Mouse (Mus musculus): ENCODE measurements around the gene Zfp346. TPM values are rescaled to one million over a fixed set of nuclear protein-coding genes. Genes with fewer than 3 reads are reported as not detected.

The Zfp346 gene
- total and polyA plus RNA-seq, 3 experiments, result 11.3 to 18.6 (median 12.4) TPM

GRCm38 (mm10) chr13:55165831-55166339, 60.8 kb downstream of the Zfp346 start:
- Histone ChIP-seq H3K79me2 (replicated peaks; ENCODE audit: control insufficient read depth, extremely low read depth, insufficient read depth, poor library complexity, severe bottlenecking) (no peaks in the 10 kb centered on the region), H3K36me3 (replicated peaks in 1 of 2; ENCODE audit: control insufficient read depth in 1 of 2, insufficient read depth in 1 of 2, low read length in 1 of 2) (no peaks in the 10 kb centered on the region), H3K4me2 (ENCODE audit: insufficient read depth, low read depth, poor library complexity, severe bottlenecking) (no peak overlapping the region), H3K4me3 (replicated peaks in 1 of 3; ENCODE audit: low read depth in 2 of 3, low read length in 2 of 3, poor library complexity in 1 of 3) (no peak overlapping the region), H3K9ac (ENCODE audit: insufficient read depth, low read depth) (no peak overlapping the region), H3K27me3 (replicated peaks) (no peaks in the 10 kb centered on the region), H3K4me1 (ENCODE audit: control insufficient read depth in 1 of 2, insufficient read depth in 2 of 2) (0 out of 4 replicates have a peak, but pooled peaks cover 0 to 7% of the 10 kb centered on the region in 2 experiments), H3K9me3 (replicated peaks; ENCODE audit: low read length) (peaks cover 2% of the 10 kb centered on the region), H3K27ac (ENCODE audit: insufficient read depth, low read depth) (no peak overlapping the region)
- in situ Hi-C loops (cut with MboI; ENCODE audit: low pct_ligation_motif_present, low pct_unique_long_range_greater_than_20kb, low sequenced_read_pairs), result no loop called here
- no peak for DNase-seq (ENCODE audit: extremely low read depth)
- dilution Hi-C loops (cut with MboI; ENCODE audit: extremely low pct_ligation_motif_present, extremely low pct_unique_long_range_greater_than_20kb, low sequenced_read_pairs), result no loop called here
- TF ChIP-seq ETS1 (conservative IDR thresholded peaks at IDR 0.05; ENCODE audit: low read depth, low read length), result no peak

- dilution Hi-C loops (cut with MboI; ENCODE audit: extremely low pct_ligation_motif_present, extremely low pct_unique_long_range_greater_than_20kb, low sequenced_read_pairs), result no loop called here
- no peak overlapping the region for H3K27ac ChIP-seq (ENCODE audit: insufficient read depth, low read depth)
- H3K4me3 ChIP-seq (replicated peaks in 1 of 3; ENCODE audit: low read depth in 2 of 3, low read length in 2 of 3, poor library complexity in 1 of 3), result no peak overlapping the region
- in situ Hi-C loops (cut with MboI; ENCODE audit: low pct_ligation_motif_present, low pct_unique_long_range_greater_than_20kb, low sequenced_read_pairs), result no loop called here
- no peak overlapping the region for H3K4me2 ChIP-seq (ENCODE audit: insufficient read depth, low read depth, poor library complexity, severe bottlenecking)
- H3K79me2 ChIP-seq (replicated peaks; ENCODE audit: control insufficient read depth, extremely low read depth, insufficient read depth, poor library complexity, severe bottlenecking), result no peaks in the 10 kb centered on the region
- no peak overlapping the region for H3K9ac ChIP-seq (ENCODE audit: insufficient read depth, low read depth)
- peaks cover 6 to 12% of the 10 kb centered on the region in 2 experiments for H3K4me1 ChIP-seq (ENCODE audit: control insufficient read depth in 1 of 2, insufficient read depth in 2 of 2)
- H3K36me3 ChIP-seq (replicated peaks in 1 of 2; ENCODE audit: control insufficient read depth in 1 of 2, insufficient read depth in 1 of 2, low read length in 1 of 2), result no peaks in the 10 kb centered on the region
- no peaks in the 10 kb centered on the region for H3K27me3 ChIP-seq (replicated peaks)
- DNase-seq (ENCODE audit: extremely low read depth), result no peak
- TF ChIP-seq BHLHE40 (IDR thresholded peaks at IDR 0.05; ENCODE audit: low read depth, low read length) (no peak), KAT2A (IDR thresholded peaks at IDR 0.05; ENCODE audit: insufficient replicate concordance, low read length) (no peak), RAD21 (IDR thresholded peaks at IDR 0.05; ENCODE audit: low read depth, low read length) (no peak), ZKSCAN1 (IDR thresholded peaks at IDR 0.05; ENCODE audit: borderline replicate concordance, low read depth, low read length) (no peak), POLR2A (IDR thresholded peaks at IDR 0.05; ENCODE audit: low read depth, low read length) (no peak), NRF1 (IDR thresholded peaks at IDR 0.05; ENCODE audit: low read depth, low read length) (no peak), POLR2AphosphoS2 (IDR thresholded peaks at IDR 0.05; ENCODE audit: low read depth, low read length) (no peak), TBP (conservative IDR thresholded peaks at IDR 0.05; ENCODE audit: low read depth, low read length) (no peak), CHD2 (IDR thresholded peaks at IDR 0.05; ENCODE audit: low read length) (no peak), SMC3 (IDR thresholded peaks at IDR 0.05; ENCODE audit: low read depth, low read length) (no peak), CTCF (conservative IDR thresholded peaks at IDR 0.05 in 1 of 2, IDR thresholded peaks at IDR 0.05 in 1 of 2; ENCODE audit: low read depth in 2 of 2, low read length in 2 of 2) (no peak), USF1 (IDR thresholded peaks at IDR 0.05; ENCODE audit: low read depth, low read length) (no peak), MYC (IDR thresholded peaks at IDR 0.05; ENCODE audit: low read depth, low read length) (no peak), IRF4 (IDR thresholded peaks at IDR 0.05; ENCODE audit: low read depth, low read length) (no peak), JUN (IDR thresholded peaks at IDR 0.05; ENCODE audit: insufficient read depth, low read depth, low read length) (no peak), ZMIZ1 (IDR thresholded peaks at IDR 0.05; ENCODE audit: low read depth, low read length) (no peak), MEF2A (IDR thresholded peaks at IDR 0.05; ENCODE audit: borderline replicate concordance, low read depth, low read length) (no peak), GABPA (IDR thresholded peaks at IDR 0.05; ENCODE audit: insufficient replicate concordance, low read depth, low read length) (no peak), E2F4 (IDR thresholded peaks at IDR 0.05; ENCODE audit: insufficient replicate concordance, low read depth, low read length) (no peak), MXI1 (IDR thresholded peaks at IDR 0.05; ENCODE audit: low read depth, low read length) (no peak)
- peaks cover 2% of the 10 kb centered on the region for H3K9me3 ChIP-seq (replicated peaks; ENCODE audit: low read length)
These were observed 62.0 kb downstream of the Zfp346 start for GRCm38 (mm10) chr13:55166806-55167725.
